Mouse (Mus musculus) heart, embryonic 10.5 days (tissue): ENCODE results near the gene Ctdspl. TPM values are rescaled to one million over a fixed set of nuclear protein-coding genes. Genes with fewer than 3 reads are reported as not detected.
A peak's percentile ranks its signal among the peaks of the same experiment; 100 is the strongest.

Source experiments
- DNase-seq: peaks from one replicate; pipeline ENCODE4 v3.0.0-alpha.2; 2017; ENCODE audit warnings: low spot score
- H3K27ac ChIP-seq: fragments of 300-500 bp; sonication (generic); 2 replicates; pipeline ENCODE4 v1.5.1; 2016; ENCODE audit warnings: mild to moderate bottlenecking
- H3K27me3 ChIP-seq: fragments of 300-500 bp; sonication (generic); 2 replicates; pipeline ENCODE4 v1.6.1; 2016; ENCODE audit warnings: mild to moderate bottlenecking; ENCODE audit not compliant: poor library complexity, insufficient read depth, severe bottlenecking
- H3K36me3 ChIP-seq: fragments of 300-500 bp; sonication (generic); 2 replicates; pipeline ENCODE4 v1.6.1; 2016; ENCODE audit warnings: mild to moderate bottlenecking, moderate library complexity
- H3K4me1 ChIP-seq: fragments of 300-500 bp; sonication (generic); 2 replicates; pipeline ENCODE4 v1.6.1; 2016; ENCODE audit warnings: mild to moderate bottlenecking
- H3K4me3 ChIP-seq: fragments of 300-500 bp; sonication (generic); 2 replicates; pipeline ENCODE4 v1.5.1; 2016; ENCODE audit warnings: mild to moderate bottlenecking, moderate library complexity
- H3K9me3 ChIP-seq: fragments of 300-500 bp; sonication (generic); 2 replicates; pipeline ENCODE4 v1.6.1; 2016; ENCODE audit warnings: mild to moderate bottlenecking, moderate library complexity
- WGBS: fragments of 180-500 bp; shearing (Covaris S2); methylation state at CpG from one replicate; pipeline ENCODE4 v1.1.7; 2016; 5-methylcytosine and 5-hydroxymethylcytosine counted together
- polyA plus RNA-seq: library from polyadenylated mRNA; unstranded; fragments of >200 nt; fragmentation: Nextera tagmentation; extraction: Ambion mirVana; gene quantifications from 2 replicates; pipeline ENCODE4 v1.2.1, GENCODE M21; 2016

Ctdspl gene
- polyA plus RNA-seq, 1 experiment from 2014 or later: 10.2 TPM

GRCm38 (mm10) chr9:118984650-118985432, 58.6 kb downstream of the Ctdspl start:
- 0 out of 2 replicates have a peak overlapping the region, but pooled peaks have one; percentile 43 for H3K27ac ChIP-seq
- H3K4me1 ChIP-seq: peaks cover 76% of the 10 kb centered on the region
- H3K9me3 ChIP-seq: no peaks in the 10 kb centered on the region
- H3K4me3 ChIP-seq: no peak overlapping the region
- no peak for DNase-seq
- H3K36me3 ChIP-seq: no peaks in the 10 kb centered on the region
- 65% methylated on average over 15 of the region's 15 CpGs for WGBS
- H3K27me3 ChIP-seq: no peaks in the 10 kb centered on the region

- 49% methylated on average over 11 of the region's 11 CpGs for WGBS
- no peaks in the 10 kb centered on the region for H3K27me3 ChIP-seq
- H3K27ac ChIP-seq: peak overlapping the region; percentile 79; the same call in 1 of the 2 replicates
- DNase-seq: no peak
- no peaks in the 10 kb centered on the region for H3K36me3 ChIP-seq
- H3K9me3 ChIP-seq: no peaks in the 10 kb centered on the region
- H3K4me1 ChIP-seq: peaks cover 75% of the 10 kb centered on the region
- H3K4me3 ChIP-seq: no peak overlapping the region
Measured at GRCm38 (mm10) chr9:118986286-118986685, 60.0 kb downstream of the Ctdspl start.

- no peaks in the 10 kb centered on the region for H3K27me3 ChIP-seq
- H3K36me3 ChIP-seq: no peaks in the 10 kb centered on the region
- no peak overlapping the region for H3K4me3 ChIP-seq
- no peaks in the 10 kb centered on the region for H3K9me3 ChIP-seq
- 82% methylated on average over 11 of the region's 11 CpGs for WGBS
- H3K27ac ChIP-seq: no peak overlapping the region
- peaks cover 68% of the 10 kb centered on the region for H3K4me1 ChIP-seq
- DNase-seq: no peak
Measured at GRCm38 (mm10) chr9:118988787-118989580, 62.7 kb downstream of the Ctdspl start.

- WGBS: 51% methylated on average over 7 of the region's 7 CpGs
- H3K4me1 ChIP-seq: peaks cover 69% of the 10 kb centered on the region
Measured at GRCm38 (mm10) chr9:118990490-118990889, 64.2 kb downstream of the Ctdspl start.

GRCm38 (mm10) chr9:118991750-118992585, 65.7 kb downstream of the Ctdspl start:
- no peaks in the 10 kb centered on the region for H3K36me3 ChIP-seq
- 83% methylated on average over 21 of the region's 21 CpGs for WGBS
- H3K9me3 ChIP-seq: no peaks in the 10 kb centered on the region
- DNase-seq: no peak
- peaks cover 61% of the 10 kb centered on the region for H3K4me1 ChIP-seq
- H3K4me3 ChIP-seq: no peak overlapping the region
- H3K27me3 ChIP-seq: no peaks in the 10 kb centered on the region
- no peak overlapping the region for H3K27ac ChIP-seq

More at GRCm38 (mm10) chr9:118990490-118990889, 64.2 kb downstream of the Ctdspl start:
- H3K27ac ChIP-seq: peak overlapping the region; percentile 72; the same call in 1 of the 2 replicates
- H3K36me3 ChIP-seq: no peaks in the 10 kb centered on the region
- H3K4me3 ChIP-seq: no peak overlapping the region
- no peaks in the 10 kb centered on the region for H3K27me3 ChIP-seq
- no peak for DNase-seq
- H3K9me3 ChIP-seq: no peaks in the 10 kb centered on the region

GRCm38 (mm10) chr9:118992586-118992955, 66.3 kb downstream of the Ctdspl start:
- Histone ChIP-seq H3K27me3 (no peaks in the 10 kb centered on the region), H3K9me3 (no peaks in the 10 kb centered on the region), H3K27ac (no peak overlapping the region), H3K4me3 (no peak overlapping the region), H3K4me1 (peaks cover 58% of the 10 kb centered on the region), H3K36me3 (no peaks in the 10 kb centered on the region)
- DNase-seq: no peak
- WGBS: 88% methylated on average over 5 of the region's 5 CpGs

GRCm38 (mm10) chr9:118994524-118995227, 68.4 kb downstream of the Ctdspl start:
- peak overlapping the region; percentile 71 for H3K27ac ChIP-seq
- H3K27me3 ChIP-seq: no peaks in the 10 kb centered on the region
- peaks cover 54% of the 10 kb centered on the region for H3K4me1 ChIP-seq
- no peaks in the 10 kb centered on the region for H3K36me3 ChIP-seq
- WGBS: 40% methylated on average over 12 of the region's 12 CpGs
- no peak overlapping the region for H3K4me3 ChIP-seq
- DNase-seq: no peak
- no peaks in the 10 kb centered on the region for H3K9me3 ChIP-seq

GRCm38 (mm10) chr9:118995539-118995938, 69.3 kb downstream of the Ctdspl start:
- H3K4me1 ChIP-seq: peaks cover 49% of the 10 kb centered on the region
- WGBS: 78% methylated on average over 6 of the region's 6 CpGs
- H3K9me3 ChIP-seq: no peaks in the 10 kb centered on the region
- no peak for DNase-seq
- peak overlapping the region; percentile 71 for H3K27ac ChIP-seq
- no peaks in the 10 kb centered on the region for H3K36me3 ChIP-seq
- no peaks in the 10 kb centered on the region for H3K27me3 ChIP-seq
- H3K4me3 ChIP-seq: no peak overlapping the region

- DNase-seq: no peak
- no peaks in the 10 kb centered on the region for H3K9me3 ChIP-seq
- no peaks in the 10 kb centered on the region for H3K27me3 ChIP-seq
- no peak overlapping the region for H3K27ac ChIP-seq
- 0 out of 2 replicates have a peak, but pooled peaks cover 5% of the 10 kb centered on the region for H3K36me3 ChIP-seq
- H3K4me1 ChIP-seq: peaks cover 49% of the 10 kb centered on the region
- WGBS: 92% methylated on average over 6 of the region's 6 CpGs
- H3K4me3 ChIP-seq: no peak overlapping the region
Measured at GRCm38 (mm10) chr9:118997241-118997640, 71.0 kb downstream of the Ctdspl start.

GRCm38 (mm10) chr9:119000196-119000595, 73.9 kb downstream of the Ctdspl start:
- H3K36me3 ChIP-seq: 0 out of 2 replicates have a peak, but pooled peaks cover 5% of the 10 kb centered on the region
- no peak for DNase-seq
- no peak overlapping the region for H3K4me3 ChIP-seq
- peaks cover 63% of the 10 kb centered on the region for H3K4me1 ChIP-seq
- H3K27ac ChIP-seq: no peak overlapping the region
- H3K27me3 ChIP-seq: no peaks in the 10 kb centered on the region
- 57% methylated on average over 6 of the region's 6 CpGs for WGBS
- H3K9me3 ChIP-seq: no peaks in the 10 kb centered on the region

- Histone ChIP-seq H3K4me1 (peaks cover 59% of the 10 kb centered on the region), H3K9me3 (no peaks in the 10 kb centered on the region), H3K36me3 (0 out of 2 replicates have a peak, but pooled peaks cover 5% of the 10 kb centered on the region), H3K4me3 (peak overlapping the region; percentile 28), H3K27ac (peak overlapping the region; percentile 81), H3K27me3 (no peaks in the 10 kb centered on the region)
- DNase-seq: peak; percentile 84
- 27% methylated on average over 17 of the region's 17 CpGs for WGBS
Measured at GRCm38 (mm10) chr9:119002267-119002666, 76.0 kb downstream of the Ctdspl start.
